Mouse (Mus musculus) monocyte, adult 2 months (primary cell): ENCODE results near the gene Il9.
A peak's percentile ranks its signal among the peaks of the same experiment; 100 is the strongest.

ENCODE experiments used
- DNase-seq, 2 experiments: peaks; one replicate each; pipeline ENCODE4 v3.0.0; 2022; ENCODE audit warnings: low spot score in 2 of 2, low read depth in 1 of 2

Gene Il9

GRCm38 (mm10) chr13:56482146-56482545 lies at the start of gene Il9:
Il9 (minus strand) TSS chr13:56482246.
- no peak for DNase-seq

- no peak for DNase-seq
Measured at GRCm38 (mm10) chr13:56529685-56530084, 47.6 kb upstream of the Il9 start.

GRCm38 (mm10) chr13:56529031-56529430 lies 47.0 kb upstream of the Il9 start:
- DNase-seq = no peak

- no peak for DNase-seq
Measured at GRCm38 (mm10) chr13:56528281-56528680, 46.2 kb upstream of the Il9 start.

- DNase-seq = no peak
Measured at GRCm38 (mm10) chr13:56527846-56528245, 45.8 kb upstream of the Il9 start.

GRCm38 (mm10) chr13:56526871-56527270 lies 44.8 kb upstream of the Il9 start:
- DNase-seq = no peak

DNA sequence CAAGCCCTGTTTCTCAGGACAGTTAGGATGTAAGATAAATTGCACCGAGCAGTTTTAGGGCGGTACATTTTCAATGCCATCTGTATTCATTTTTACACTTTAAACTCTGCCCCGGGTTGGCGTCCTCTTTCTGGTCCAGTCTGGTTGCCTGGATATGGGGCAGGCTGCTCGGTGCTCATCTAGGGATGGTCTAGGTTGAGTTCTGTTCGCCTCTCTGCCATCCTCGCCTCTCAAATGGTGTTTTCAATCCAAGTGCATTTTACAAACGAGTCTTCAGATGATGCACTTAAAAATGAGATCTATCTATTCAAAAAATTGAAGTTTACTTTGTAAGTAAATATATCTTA lies 40.7 kb upstream of the Il9 start:
- no peak for DNase-seq

DNA sequence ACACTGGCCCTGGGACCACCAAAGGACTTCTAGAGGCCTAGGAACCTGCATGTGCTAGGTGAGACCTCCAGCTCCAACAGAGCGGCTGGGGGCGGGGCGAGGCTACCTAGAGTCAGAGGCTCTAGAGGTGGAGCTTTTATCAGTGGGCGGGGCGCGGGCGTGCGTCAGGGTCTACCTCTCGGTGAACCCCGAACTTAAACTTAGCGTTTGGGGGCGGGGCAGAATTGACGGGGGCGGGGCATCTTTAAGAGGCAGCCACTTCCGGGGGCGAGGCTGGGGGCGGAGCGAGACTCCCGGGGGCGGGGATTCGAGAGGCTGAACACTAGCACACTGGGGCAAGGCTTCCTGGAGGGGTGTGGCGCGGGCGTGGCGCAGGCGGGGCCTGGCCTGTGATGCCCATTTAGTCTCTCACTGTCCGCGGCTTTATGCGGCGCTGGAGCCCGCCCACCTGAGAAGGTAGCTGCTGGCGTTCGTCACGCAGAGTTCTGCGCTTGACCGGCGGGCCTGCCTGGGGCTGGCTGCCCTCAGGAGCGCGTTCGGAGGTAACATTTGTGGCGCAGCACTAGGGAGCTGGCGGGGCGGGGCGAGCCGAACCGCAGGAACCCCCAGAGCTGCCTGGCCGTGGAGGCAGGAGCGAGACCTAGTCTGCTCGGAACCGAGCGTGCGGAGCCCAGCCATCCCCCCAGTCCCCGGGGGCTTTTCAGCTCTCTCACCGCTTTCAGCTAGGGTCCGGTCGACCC lies 40.2 kb upstream of the Il9 start, which contains the start of gene Fbxl21:
Gene Fbxl21, plus strand, starts transcription at position 392 of the 740 bp plus-strand sequence.
- peak; percentile 65 to 78 for DNase-seq

GRCm38 (mm10) chr13:56516816-56517215 lies 34.8 kb upstream of the Il9 start:
- DNase-seq = no peak

DNA sequence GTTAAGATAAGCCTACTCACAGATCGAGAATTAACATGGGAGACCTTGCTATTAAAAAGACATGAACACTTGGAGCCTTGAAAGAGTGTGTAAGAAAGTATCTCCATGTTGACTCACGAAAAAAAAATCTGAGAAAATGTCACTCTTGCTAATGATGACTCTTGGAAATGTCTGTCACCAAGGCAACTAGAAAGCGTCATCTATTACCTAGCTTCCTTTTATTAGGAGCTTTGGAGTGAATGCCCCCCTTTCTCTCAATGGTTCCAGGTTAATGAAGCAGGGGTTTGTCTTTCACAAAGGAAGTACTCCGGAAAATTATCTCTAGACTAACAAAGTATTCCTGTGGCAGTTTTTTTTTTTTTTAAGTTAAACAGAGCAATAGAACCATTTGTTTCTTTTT lies 34.3 kb upstream of the Il9 start:
- DNase-seq = no peak

DNA sequence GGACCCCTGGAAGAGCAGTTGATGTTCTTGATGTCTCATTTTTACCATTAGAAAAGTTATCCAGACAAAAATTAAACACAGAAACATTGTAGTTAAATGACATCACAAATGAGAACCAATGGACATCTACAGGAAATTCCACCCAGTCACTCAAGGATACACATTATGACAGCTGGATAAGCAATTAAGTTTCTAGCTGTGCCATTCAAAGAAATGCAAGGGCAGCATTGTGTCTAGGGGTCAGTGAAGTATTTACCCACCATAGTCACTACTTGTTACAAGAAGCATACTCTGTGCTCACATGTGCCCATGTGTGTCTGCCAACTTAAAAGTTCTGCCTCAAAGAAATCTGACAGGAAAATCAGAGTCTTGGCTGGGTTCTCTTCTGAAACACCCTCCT lies 31.5 kb upstream of the Il9 start:
- DNase-seq = no peak

GRCm38 (mm10) chr13:56509796-56510195 lies 27.8 kb upstream of the Il9 start:
- no peak for DNase-seq

DNA sequence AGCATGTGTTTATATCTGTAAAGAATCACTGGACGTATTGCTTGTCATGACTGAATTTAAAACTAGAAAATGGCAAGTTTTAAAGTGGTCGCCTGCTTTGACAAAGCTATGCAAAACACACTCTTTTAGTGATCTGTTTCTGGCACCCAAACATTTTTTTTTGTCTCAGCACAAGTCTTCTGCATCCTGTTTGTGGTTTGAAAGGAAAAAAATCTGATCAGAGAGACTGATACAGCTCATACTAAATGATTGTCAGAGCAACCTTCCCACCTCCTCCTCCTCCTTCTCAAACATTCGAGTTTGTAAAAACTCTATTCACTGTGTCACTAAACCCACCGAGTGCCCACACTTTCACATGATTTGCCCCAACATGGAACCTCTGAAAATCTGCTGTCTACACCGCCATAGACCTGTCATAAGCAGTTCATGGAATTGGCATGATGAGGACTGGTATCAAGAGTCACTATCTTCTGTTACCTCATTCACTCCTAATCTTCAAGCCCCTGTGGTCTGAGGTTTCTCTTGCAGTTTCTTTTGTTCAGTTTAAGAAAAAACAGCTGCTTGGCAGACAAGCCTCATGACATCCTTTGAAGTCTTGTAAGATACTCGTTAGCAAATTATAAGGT lies 24.9 kb upstream of the Il9 start:
- DNase-seq = no peak

GRCm38 (mm10) chr13:56501866-56502420 lies 19.9 kb upstream of the Il9 start:
- no peak for DNase-seq

DNA sequence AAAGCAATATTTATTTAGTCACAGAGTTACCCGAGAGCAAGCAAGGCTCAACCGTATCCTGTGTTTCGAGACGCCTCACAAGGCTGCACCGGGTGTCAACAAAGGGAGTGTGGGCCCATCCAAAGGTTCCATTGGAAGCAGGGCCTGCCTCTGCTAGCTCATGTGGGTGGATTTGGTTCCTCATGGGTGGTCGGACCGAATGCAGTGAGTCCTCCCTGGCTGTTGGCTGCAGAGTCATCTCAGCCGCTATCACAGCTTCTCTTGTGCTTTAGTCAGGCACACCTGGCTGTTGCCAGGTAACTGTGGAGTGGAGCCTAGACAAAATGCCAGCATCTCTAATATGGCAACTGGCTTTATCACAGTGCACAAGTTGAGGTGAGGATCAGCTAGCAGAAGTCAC lies 18.6 kb upstream of the Il9 start:
- DNase-seq = no peak

GRCm38 (mm10) chr13:56500132-56500531 lies 18.1 kb upstream of the Il9 start:
- no peak for DNase-seq

DNA sequence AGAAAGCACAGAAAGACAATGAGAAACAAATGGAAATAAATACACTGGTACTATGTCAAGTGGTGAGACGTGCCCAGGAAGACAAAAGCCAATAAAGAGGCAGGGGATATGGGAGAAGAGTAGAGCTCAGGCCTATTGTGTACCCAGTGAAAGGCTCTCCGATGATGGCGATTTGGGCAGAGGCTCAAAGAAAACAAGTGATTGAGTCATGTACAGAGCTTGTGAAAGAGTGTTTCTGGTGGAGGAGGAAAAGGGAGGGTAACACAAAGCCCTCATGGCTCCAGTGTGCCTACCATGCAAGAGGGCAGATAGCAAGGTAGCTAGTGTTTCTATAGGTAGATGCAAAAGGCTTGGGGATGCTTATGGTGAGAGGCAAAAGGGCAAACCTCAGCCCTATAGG lies 12.4 kb upstream of the Il9 start:
- DNase-seq = no peak

DNA sequence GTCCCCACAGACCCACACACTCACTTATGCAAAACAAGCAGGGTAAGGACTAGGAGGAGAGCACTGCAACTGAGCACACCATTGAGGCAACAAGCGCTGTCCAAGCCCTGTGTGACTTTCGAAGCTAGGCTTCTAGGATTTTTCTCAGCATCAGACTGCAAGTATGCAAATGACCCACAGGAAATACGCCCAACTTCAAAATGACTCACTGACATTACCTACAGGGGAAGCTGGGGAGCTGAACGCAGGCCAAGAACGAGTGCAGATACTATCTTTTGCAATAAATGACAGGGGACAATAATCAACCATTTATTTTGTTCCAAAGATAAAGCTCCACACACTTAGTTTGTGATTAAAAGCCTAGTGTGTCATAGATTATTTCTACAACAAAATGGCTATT lies 6.0 kb upstream of the Il9 start:
- DNase-seq = no peak

GRCm38 (mm10) chr13:56478027-56478426 lies 4.0 kb downstream of the Il9 start:
- no peak for DNase-seq

DNA sequence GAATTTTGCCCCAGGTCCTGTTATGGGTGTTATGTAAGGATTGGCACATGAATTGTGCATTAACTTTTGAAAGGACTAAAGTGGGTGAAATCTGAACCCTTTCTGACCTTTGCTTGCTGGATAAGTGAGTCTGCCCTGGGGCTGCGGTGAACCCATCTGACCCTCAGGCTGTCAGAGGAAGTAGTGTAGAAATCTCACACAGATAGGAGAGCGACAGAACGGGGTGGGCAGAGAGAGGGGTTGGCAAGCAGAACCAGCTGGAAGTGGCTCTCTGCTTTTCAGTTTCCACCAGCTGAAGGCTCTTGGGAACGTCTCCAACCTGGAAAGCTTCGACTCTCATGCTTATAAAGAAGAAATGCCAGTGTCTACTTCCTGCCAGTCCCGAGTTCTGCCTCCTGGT lies 4.8 kb downstream of the Il9 start:
- DNase-seq = no peak

GRCm38 (mm10) chr13:56476790-56477189 lies 5.3 kb downstream of the Il9 start:
- peak in 1 of 2 experiments; percentile 17 for DNase-seq

DNA sequence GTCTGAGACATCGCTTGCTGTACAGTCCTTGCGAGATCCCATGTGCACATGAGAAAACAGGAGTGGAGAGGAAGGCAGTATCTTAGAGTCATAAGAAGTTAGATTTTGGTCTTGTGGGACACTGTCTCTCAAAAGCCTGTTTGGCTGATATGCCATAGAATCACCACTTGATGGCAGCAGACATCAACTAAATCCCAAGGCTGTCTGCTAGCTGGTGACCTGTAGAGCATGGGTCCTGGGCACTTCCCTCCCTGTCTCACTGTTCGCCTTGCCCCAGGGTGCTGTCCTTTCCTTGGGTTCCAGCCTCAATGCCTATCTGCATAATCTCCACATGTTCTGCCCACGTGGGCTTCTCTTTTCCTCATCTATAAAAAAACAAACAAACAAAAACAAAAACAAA lies 6.7 kb downstream of the Il9 start:
- DNase-seq = no peak

DNA sequence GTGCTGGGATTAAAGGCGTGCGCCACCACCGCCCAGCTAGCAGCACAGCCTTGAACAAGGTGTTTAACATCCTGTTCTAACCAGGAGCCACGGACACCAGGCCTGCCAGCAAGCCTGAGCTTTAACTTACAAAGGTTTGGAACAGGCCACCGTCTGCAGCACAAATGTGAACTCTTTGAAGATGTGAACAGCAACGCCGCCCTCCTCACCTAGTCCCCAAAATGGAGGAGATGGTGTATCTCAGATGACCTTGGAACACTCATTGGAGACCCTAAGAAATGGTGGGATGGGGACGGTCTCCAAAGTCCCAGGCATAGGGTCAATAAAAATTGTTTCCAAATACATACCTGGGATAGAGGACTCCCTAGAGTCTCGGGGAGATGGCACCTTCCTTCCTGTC lies 9.4 kb downstream of the Il9 start:
- DNase-seq = no peak
